Mouse (Mus musculus) CH12.LX (cell line): ENCODE measurements around the gene Krtap13-1.
"Not testable (repeated sequence)": the region's sequence is repeated elsewhere in the genome, so short reads cannot be mapped to it uniquely, and the experiment has no call there.

ENCODE experiments used
- BHLHE40 ChIP-seq: IDR thresholded peaks from 2 replicates; pipeline ENCODE4 v1.6.1; 2011; ENCODE audit warnings: mild to moderate bottlenecking, low read depth, low read length, improper control_type of control experiment
- CTCF ChIP-seq, 2 experiments: IDR thresholded peaks in 1 of 2; conservative IDR thresholded peaks in 1 of 2; 2 replicates each; pipeline ENCODE4 v1.5.1; 2011 to 2012; ENCODE audit warnings: low read depth in 2 of 2, low read length in 2 of 2, improper control_type of control experiment in 1 of 2, inconsistent platforms in 1 of 2, mild to moderate bottlenecking in 1 of 2, moderate library complexity in 1 of 2
- E2F4 ChIP-seq: IDR thresholded peaks from 2 replicates; pipeline ENCODE4 v1.6.1; 2011; ENCODE audit warnings: low read depth, low read length, improper control_type of control experiment; ENCODE audit not compliant: insufficient replicate concordance
- MAX ChIP-seq: IDR thresholded peaks from 2 replicates; pipeline ENCODE4 v1.6.1; 2011; ENCODE audit warnings: low read length, improper control_type of control experiment
- POLR2A ChIP-seq: IDR thresholded peaks from 2 replicates; pipeline ENCODE4 v1.6.1; 2011; ENCODE audit warnings: low read depth, mild to moderate bottlenecking, improper control_type of control experiment, low read length

- not testable (repeated sequence) for TF ChIP-seq BHLHE40; CTCF (conservative IDR thresholded peaks at IDR 0.05 in 1 of 2, IDR thresholded peaks at IDR 0.05 in 1 of 2; ENCODE audit: low read depth in 2 of 2, low read length in 2 of 2); E2F4; POLR2A; MAX
Measured at GRCm38 (mm10) chr16:88751535-88751934, 22.9 kb downstream of the Krtap13-1 start, which contains the start of gene Krtap13.
